Mouse (Mus musculus) kidney, adult 2 months (tissue): ENCODE data around the gene P2ry6. TPM values are rescaled to one million over a fixed set of nuclear protein-coding genes. Genes with fewer than 3 reads are reported as not detected.
A peak's percentile ranks its signal among the peaks of the same experiment; 100 is the strongest.

Source experiments
- DNase-seq: peaks from one replicate; pipeline ENCODE4 v3.0.0; 2021
- H3K27ac ChIP-seq: fragments of 200-500 bp; 2 replicates; pipeline ENCODE4 v1.5.1; 2012; ENCODE audit warnings: low read depth, low read length, control low read depth, inconsistent platforms; ENCODE audit not compliant: insufficient read depth
- H3K27me3 ChIP-seq: fragments of 200-500 bp; replicated peaks from 2 replicates; pipeline ENCODE4 v1.6.1; 2012; ENCODE audit warnings: mild to moderate bottlenecking, moderate library complexity, low read length, inconsistent platforms; ENCODE audit not compliant: control insufficient read depth, insufficient read depth
- H3K36me3 ChIP-seq: fragments of 200-500 bp; 2 replicates; pipeline ENCODE4 v1.6.1; 2012; ENCODE audit warnings: mild to moderate bottlenecking, moderate library complexity, low read length, inconsistent platforms; ENCODE audit not compliant: control insufficient read depth, insufficient read depth
- H3K4me1 ChIP-seq: fragments of 200-500 bp; 2 replicates; pipeline ENCODE4 v1.6.1; 2011; ENCODE audit warnings: low read length; ENCODE audit not compliant: control insufficient read depth, insufficient read depth
- H3K4me3 ChIP-seq: fragments of 200-500 bp; 2 replicates; pipeline ENCODE4 v1.5.1; 2011; ENCODE audit warnings: mild to moderate bottlenecking, low read depth, low read length, control low read depth; ENCODE audit not compliant: insufficient read depth
- CTCF ChIP-seq: fragments of 200-500 bp; conservative IDR thresholded peaks from 2 replicates; pipeline ENCODE4 v1.5.1; 2011; ENCODE audit warnings: low read depth, mild to moderate bottlenecking, control low read depth, low read length, moderate library complexity, mixed read lengths; ENCODE audit not compliant: insufficient read depth, insufficient read length
- POLR2A ChIP-seq: fragments of 200-500 bp; IDR thresholded peaks from one replicate; pipeline ENCODE4 v1.6.1; 2011; ENCODE audit warnings: low read depth, low read length, control low read depth
- WGBS: fragments of 180-500 bp; shearing (Covaris S2); methylation state at CpG from one replicate; pipeline ENCODE4 v1.1.7; 2018; 5-methylcytosine and 5-hydroxymethylcytosine counted together
- polyA plus RNA-seq: library from polyadenylated mRNA; depleted of rRNA; stranded (reverse); fragments of >200 nt; gene quantifications from 2 replicates; pipeline ENCODE4 v1.2.3, GENCODE M21; 2012

Gene P2ry6
- polyA plus RNA-seq, 1 experiment = 7.6 TPM

DNA sequence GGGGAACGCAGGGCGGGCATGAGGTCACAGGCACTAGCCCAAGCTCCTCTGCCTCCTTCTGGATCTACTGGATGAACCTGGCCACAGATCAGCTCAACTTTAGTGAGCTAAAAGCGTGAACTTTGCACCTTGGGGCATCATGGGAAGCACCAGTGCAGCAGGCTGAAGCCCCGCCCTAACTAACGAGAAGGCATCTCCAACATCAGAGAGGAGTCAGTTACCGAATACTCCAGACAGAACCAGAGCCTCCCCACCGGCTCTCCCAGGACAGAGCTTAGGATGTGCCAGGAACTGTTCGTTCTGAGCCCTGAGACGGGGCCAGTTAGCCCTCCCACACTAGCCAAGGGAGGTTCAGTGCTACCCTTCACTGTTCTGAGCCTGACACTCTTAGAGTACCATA is 6.6 kb downstream of the P2ry6 start:
- no peaks in the 10 kb centered on the region for H3K4me1 ChIP-seq
- TF ChIP-seq CTCF = no peak
- no peaks in the 10 kb centered on the region; the same call in 1 of the 2 replicates for H3K27me3 ChIP-seq
- 74% methylated on average over 9 of the region's 9 CpGs for WGBS
- H3K36me3 ChIP-seq = no peaks in the 10 kb centered on the region
- H3K4me3 ChIP-seq = no peak overlapping the region
- DNase-seq = peak; percentile 51
- no peak overlapping the region for H3K27ac ChIP-seq

DNA sequence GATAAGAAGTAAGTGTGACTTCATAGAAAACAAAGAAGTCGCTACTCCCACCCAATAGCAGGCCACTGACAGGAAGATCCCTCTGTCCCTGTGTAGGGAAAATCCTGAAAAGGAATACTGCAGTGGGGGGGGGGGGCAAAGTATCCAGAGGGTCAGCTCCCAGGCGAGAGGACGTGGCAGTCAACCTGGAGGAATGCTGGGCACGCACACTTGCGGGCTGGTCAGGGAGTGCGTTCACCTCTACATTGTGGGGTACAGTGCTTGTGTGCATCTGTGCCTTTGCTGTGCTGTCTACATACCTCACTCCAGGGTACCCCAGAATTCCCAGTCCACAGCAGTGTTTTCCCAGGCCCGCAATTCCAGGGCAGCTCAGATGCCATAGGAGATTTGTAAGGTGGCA is 8.4 kb downstream of the P2ry6 start:
- no peak for DNase-seq
- Histone ChIP-seq H3K36me3 (no peaks in the 10 kb centered on the region), H3K4me1 (no peaks in the 10 kb centered on the region), H3K27ac (no peak overlapping the region), H3K27me3 (no peaks in the 10 kb centered on the region; the same call in 1 of the 2 replicates), H3K4me3 (no peak overlapping the region)
- no peak for TF ChIP-seq CTCF
- no peak for TF ChIP-seq POLR2A
- WGBS = 90% methylated on average over 7 of the region's 7 CpGs

DNA sequence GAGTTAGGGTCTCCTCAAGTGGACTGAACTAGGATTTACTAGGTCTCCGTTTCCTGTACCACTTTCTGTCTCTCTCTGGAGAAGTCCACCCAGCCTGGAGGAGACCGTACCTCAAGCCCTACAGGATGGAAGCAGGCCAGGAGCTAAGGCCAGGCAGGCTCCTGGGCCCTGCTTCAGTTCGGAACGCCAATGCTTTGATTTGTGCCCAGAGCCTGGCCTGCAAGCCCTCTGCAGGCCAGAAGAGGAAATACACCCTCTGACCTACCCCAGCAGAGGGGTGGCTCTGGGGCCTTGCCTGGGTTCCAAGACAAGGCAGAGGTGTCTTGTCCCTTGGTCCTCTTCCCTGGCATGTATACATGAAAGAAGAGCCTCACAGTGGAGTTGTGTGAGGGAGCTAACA is 9.4 kb downstream of the P2ry6 start:
- WGBS = 25% methylated on average over 4 of the region's 4 CpGs
- Histone ChIP-seq H3K36me3 (no peaks in the 10 kb centered on the region), H3K4me3 (no peak overlapping the region), H3K27me3 (no peaks in the 10 kb centered on the region), H3K4me1 (no peaks in the 10 kb centered on the region), H3K27ac (no peak overlapping the region)
- TF ChIP-seq POLR2A = no peak
- TF ChIP-seq CTCF = peak; percentile 80
- DNase-seq = peak; percentile 39

DNA sequence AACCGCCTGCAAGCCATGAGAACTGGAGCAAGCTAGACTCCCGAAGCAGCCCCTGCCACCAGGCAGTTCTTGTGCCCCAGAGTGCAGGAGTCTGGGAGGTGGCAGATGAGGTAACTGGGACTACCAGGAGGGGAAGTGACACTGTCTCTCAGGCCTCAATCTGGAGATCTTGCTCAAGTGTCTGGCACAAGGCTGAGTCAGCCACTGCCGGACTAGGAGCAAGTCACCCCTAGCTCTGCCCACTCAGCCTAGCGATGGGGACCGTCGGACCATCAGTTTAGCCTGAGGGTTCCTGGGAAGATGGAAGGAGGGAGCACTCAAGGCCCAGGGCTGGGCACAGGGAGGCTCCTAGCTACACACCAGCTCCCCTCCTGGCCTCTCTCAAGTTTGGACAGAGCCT is 10.2 kb downstream of the P2ry6 start:
- DNase-seq = peak; percentile 24
- no peaks in the 10 kb centered on the region for H3K36me3 ChIP-seq
- no peaks in the 10 kb centered on the region for H3K4me1 ChIP-seq
- H3K27ac ChIP-seq = no peak overlapping the region
- no peaks in the 10 kb centered on the region for H3K27me3 ChIP-seq
- H3K4me3 ChIP-seq = 0 out of 2 replicates have a peak overlapping the region, but pooled peaks have one; percentile 1
- WGBS = 93% methylated on average over 6 of the region's 6 CpGs
- no peak for TF ChIP-seq POLR2A
- TF ChIP-seq CTCF = no peak

GRCm38 (mm10) chr7:100963381-100963780 is 11.1 kb downstream of the P2ry6 start:
- no peak overlapping the region for H3K27ac ChIP-seq
- DNase-seq = no peak
- no peaks in the 10 kb centered on the region for H3K36me3 ChIP-seq
- 77% methylated on average over 8 of the region's 8 CpGs for WGBS
- no peaks in the 10 kb centered on the region for H3K4me1 ChIP-seq
- H3K4me3 ChIP-seq = 0 out of 2 replicates have a peak overlapping the region, but pooled peaks have one; percentile 4
- TF ChIP-seq POLR2A (no peak), CTCF (no peak)
- no peaks in the 10 kb centered on the region for H3K27me3 ChIP-seq

DNA sequence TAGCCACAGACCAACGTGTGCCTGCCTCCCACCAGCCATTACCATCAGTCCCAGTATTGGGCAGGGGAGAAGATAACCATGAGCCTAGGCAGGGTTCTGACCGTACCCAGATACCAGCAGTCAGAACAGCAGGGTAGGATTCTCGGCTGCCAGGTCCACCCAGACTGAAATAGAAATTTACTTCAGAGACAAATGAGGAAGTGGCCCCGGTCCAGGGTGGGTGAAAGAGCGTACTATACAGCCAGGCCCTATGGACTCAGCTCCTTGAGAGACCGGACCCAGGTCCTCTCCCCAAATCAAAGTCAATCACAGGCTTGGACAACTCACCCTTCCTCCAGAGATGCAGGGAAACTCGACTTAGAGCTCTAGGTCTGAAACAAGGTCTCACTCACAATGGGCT is 13.3 kb downstream of the P2ry6 start:
- H3K4me1 ChIP-seq = no peaks in the 10 kb centered on the region
- H3K27ac ChIP-seq = no peak overlapping the region
- H3K36me3 ChIP-seq = no peaks in the 10 kb centered on the region
- no peaks in the 10 kb centered on the region for H3K27me3 ChIP-seq
- DNase-seq = peak; percentile 25
- no peak overlapping the region for H3K4me3 ChIP-seq
- WGBS = 82% methylated on average over 7 of the region's 7 CpGs
- TF ChIP-seq CTCF = no peak
- TF ChIP-seq POLR2A = no peak

DNA sequence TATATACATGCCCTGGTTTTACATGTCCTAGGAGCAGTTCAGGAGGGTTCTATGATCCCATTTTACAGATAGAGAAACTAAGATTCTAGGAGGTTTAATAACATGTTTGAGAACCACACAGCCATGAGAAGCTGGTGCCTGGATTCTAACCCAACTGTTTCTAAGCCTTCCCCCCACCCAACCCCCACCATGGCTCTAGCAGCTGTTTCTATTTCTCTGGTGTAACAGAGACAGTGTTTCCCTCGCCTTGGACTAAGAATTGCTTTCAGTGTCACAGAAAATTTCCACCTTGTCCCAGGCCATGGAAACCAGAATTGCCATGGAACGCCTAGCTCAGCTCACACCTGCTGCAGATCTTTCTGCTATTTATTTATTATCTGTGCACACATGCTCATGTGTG is 14.0 kb downstream of the P2ry6 start:
- 93% methylated on average over 2 of the region's 2 CpGs for WGBS
- no peaks in the 10 kb centered on the region for H3K27me3 ChIP-seq
- H3K4me3 ChIP-seq = no peak overlapping the region
- no peak for TF ChIP-seq CTCF
- no peak for DNase-seq
- H3K36me3 ChIP-seq = no peaks in the 10 kb centered on the region
- no peak overlapping the region for H3K27ac ChIP-seq
- H3K4me1 ChIP-seq = no peaks in the 10 kb centered on the region

DNA sequence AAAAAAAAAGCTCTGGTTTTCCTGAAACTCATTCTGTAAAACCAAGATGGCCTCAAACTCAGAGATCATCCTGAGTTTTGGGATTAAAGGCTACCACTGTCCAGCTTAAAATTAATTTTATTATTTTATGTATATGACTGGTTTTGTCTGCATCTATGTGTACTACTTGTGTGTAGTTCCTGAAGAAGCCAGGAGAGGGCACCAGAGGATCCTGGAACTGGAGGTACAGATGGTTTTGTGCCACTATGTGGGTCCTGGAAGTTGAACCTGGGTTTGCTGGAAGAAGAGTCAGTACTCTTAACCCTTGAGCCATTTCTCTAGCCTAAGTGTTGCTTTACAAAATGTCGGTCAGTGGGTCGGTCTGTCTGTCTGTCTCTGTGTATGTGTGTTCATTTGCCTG is 16.0 kb downstream of the P2ry6 start:
- 0 out of 2 replicates have a peak, but pooled peaks have one; percentile 22 for TF ChIP-seq CTCF
- TF ChIP-seq POLR2A = no peak
- no peak overlapping the region for H3K27ac ChIP-seq
- H3K27me3 ChIP-seq = no peaks in the 10 kb centered on the region
- 96% methylated on average over 2 of the region's 2 CpGs for WGBS
- no peak for DNase-seq
- H3K36me3 ChIP-seq = no peaks in the 10 kb centered on the region
- H3K4me3 ChIP-seq = no peak overlapping the region
- no peaks in the 10 kb centered on the region for H3K4me1 ChIP-seq
